Mouse (Mus musculus): ENCODE results near the gene P2rx3.
A peak's percentile ranks its signal among the peaks of the same experiment; 100 is the strongest.

P2rx3 gene

DNA sequence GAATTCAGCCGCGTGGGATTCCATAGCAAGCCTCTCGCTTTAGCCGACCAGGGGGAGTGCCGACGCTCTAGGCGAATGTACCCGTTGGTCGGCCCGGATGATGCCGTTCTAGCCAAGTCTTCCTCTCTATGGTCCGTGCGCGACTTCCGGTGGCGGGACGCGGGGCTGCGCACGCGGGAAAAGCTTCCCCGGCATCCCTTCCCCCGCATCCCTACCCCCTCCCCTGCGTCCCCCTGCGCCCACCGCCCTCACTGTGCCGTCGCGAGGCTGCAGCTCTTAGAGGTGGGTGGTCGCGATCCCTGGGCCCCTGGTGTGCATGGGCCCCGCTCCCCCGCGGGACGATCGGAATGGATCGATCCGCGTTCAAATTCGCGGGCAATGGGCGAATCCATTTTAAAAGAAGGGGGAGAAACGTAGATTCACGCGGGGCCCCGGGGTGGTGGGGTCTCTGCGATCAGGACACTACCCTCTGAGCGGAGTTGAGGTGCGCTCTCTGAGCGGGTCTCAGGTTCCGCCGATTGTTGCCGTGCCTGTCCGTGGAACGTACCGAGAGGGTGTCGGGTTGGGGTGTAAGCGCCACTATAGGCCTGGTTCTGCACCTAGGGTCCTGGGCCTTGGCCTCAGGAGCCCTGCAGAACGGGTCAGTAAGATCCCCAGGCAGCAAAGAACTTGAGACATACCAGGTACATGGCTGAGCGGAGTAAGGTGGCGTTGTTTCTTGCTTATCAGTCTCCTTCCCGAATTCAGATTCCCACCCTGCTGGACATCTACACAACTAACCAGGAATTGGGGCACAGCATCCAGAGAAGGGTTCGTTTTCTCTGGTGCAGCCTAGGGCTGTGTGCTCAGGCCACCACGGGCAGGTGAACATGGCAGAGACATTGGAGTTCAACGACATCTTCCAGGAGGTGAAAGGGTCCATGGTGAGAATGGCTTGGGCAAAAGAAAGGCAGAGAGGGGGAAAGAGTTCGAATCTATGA, at the start of gene P2rx3, which contains the start of gene Ssrp1:
Gene P2rx3 (minus strand): TSS at position 416 of the 980 bp plus-strand sequence.
Gene Ssrp1 (plus strand): TSS at position 188 of the 980 bp plus-strand sequence.
- peak; percentile 90 for DNase-seq (ENCODE audit: low spot score)

DNA sequence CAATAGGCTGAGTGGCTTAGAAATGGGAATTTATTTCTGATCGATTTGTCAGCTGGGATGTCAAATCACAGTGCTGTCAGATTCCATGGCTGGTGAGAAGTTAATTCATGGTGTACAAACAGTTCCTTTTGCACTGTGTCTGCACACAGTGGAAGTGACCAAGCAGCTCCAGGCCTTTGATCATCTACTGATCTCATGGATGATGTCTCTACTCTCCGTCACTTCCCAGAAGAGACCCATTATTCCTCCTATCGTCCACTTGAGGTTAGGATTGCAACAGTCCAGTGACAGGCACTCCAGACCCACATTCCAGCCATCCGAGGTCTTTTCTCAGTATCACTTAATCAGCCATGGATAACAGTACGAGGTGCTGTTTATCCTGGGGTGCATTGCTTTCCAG, 36.5 kb upstream of the P2rx3 start:
- no peak for DNase-seq (ENCODE audit: low spot score)

DNA sequence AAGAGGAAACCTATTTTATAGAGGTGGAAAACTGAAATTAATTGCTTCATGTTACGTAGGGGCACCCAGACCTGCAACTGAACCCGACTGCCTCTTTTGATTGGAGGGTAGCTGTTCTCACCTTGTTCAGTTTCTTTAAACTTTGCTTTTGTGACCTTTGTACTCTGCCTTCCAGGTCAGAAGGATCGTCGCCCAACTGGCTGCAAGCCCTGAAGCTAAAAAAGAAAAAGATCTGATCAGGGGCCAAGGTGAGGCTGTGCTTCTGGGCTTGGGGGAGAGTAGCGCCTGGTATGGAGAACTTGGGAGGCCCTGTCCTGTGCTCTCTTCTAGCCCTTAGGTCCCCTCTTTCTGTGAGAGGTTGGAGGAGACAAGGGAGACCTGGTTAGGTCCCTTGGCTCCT, 34.7 kb upstream of the P2rx3 start:
- peak; percentile 66 for DNase-seq (ENCODE audit: low spot score)

DNA sequence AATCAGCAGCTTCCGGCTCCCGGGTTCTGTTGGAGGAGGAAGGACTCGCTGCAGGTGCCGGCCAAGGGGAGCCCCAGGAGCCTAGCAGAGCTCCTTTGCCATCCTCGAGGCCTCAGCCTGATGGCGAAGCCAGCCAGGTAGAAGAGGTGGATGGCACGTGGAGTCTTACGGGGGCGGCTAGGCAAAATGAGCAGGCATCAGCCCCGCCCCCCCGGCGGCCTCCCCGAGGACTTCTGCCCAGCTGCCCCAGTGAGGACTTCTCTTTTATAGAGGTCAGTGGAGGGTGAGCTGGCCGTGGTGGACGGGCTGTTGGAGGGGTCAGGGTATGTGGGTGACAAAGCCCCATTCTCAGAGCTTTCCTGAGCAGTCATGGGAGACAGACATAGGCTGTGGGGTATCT, 32.8 kb upstream of the P2rx3 start:
- DNase-seq (ENCODE audit: low spot score), result no peak

DNA sequence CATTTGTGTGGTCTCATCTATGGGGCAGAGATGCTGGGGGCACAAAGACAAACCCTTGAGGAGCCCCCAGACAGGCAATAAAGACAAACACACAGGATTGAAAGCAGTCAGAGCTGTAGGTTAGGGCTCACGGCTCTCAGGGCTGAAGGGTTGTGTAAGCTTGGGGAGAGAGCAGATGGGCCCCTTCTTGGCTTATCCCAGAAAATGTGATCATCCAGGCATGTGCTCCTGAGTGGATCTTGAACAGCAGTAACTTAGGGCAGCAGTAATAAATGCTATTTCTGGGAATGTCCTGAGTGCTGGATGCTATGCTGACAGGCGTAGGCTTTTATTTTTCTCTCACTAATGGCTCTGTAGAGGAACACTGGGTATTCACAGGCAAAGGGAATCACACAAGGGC, 31.4 kb upstream of the P2rx3 start:
- no peak for DNase-seq (ENCODE audit: low spot score)

DNA sequence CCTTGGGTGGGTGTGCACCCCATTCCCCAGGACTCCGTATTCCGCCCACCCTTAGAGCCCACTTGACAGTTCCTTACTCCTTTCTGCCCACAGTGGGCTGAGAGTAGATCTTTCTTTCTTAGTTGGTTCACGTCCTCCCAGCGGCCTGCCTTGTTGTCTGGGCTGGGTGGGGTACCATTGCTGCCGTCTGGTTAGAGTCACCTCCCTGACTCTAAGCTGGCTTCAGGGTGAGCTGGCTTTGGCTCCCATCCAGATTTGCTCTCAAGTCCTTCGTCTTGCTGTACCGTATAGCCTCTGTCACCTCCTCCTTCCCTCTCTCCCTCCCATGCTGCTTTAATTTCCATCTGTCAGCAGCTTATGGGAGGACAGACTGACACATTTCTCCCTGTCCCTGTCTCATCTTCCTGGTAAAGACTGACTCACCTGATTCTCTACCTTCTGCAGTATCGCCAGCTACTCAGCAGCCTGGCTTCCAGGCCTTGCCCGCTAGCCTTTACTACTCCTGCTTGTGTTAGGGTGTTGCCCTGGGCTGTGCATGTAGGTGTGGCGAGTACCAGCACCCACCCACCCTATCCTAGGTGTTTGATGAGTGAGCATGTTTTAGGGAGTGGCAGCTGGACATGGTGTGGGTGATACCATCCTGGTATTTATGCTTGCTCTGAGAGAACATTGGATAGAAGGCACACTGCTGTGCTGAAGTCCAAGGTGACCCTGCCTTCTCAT, 30.8 kb upstream of the P2rx3 start:
- DNase-seq (ENCODE audit: low spot score), result no peak

DNA sequence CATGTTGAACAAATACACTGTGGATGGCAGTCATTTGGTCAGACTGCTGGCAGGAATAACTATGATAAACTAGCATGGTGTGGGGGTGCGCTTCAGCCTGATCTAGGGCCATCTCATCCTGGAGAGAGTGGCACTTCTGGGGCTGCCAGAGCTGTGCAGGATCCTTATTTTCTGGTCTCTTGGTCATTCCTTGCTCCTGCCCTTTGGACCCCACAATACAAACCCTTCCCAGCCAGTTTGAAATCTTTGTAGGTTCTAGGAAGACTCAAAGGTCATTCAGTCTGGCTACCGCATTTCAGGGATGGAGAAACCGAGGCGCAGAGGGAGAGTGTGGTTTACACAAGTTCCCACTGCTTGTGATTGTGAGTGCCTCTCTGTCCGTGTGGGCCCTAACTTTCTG, 29.7 kb upstream of the P2rx3 start:
- peak; percentile 69 for DNase-seq (ENCODE audit: low spot score)

DNA sequence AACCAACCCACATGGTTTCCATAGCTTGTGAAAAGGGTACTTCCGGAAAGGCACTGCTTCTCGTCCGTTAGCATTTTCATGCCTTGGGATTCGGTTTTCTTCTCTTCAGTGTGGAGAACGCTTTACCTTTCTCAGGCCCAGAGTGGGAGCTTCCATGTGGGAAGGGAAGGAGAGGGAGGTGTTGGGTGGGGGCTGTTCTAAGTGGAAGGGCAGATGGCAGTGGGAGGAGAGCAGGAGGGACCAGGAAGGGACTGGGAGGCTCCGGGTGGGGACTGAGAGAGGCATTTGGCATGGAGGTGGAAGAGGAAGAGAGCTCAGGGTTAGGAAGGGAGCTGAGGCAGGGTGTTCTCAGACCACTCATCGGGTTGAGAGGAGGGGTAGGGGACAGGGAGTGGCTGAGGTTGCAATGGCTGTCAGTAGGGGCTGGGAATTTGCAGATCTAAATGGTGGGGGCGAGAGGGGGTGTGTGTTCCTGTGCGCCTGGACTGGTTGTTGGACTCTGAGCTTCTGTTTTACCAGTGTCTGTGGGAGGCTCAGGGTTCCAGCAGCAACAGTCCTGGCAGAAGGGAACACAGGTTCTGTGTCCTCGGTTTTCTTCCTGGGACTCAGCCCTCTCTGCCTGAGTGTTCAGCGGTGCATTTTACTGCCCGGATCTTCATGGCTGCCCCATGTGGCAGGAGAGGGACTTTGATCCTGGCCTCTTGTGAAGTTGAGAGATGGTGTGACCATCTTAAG, 28.0 kb upstream of the P2rx3 start:
- DNase-seq (ENCODE audit: low spot score), result no peak

DNA sequence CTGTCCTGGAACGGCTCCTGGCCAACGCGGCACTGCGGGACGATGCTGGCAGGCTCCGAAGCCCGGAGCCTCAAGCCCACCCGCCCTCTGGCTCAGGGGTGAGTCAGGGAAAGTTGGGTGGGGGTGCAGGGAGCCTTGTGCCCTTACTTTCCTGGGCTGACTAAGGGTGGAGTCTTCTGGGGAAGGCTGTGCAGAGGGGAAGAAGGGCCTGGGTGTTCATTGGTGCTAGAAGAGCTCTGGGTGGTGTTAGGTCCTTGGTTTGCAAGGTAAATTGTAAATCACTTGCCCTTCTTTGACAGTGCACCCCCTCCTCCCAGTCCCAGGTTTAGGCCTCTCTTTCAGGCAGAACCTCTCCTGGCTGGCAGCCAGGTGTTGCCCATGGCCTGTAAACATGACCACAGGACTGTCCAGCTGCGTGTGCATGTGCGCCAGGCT, 23.9 kb upstream of the P2rx3 start:
- no peak for DNase-seq (ENCODE audit: low spot score)

DNA sequence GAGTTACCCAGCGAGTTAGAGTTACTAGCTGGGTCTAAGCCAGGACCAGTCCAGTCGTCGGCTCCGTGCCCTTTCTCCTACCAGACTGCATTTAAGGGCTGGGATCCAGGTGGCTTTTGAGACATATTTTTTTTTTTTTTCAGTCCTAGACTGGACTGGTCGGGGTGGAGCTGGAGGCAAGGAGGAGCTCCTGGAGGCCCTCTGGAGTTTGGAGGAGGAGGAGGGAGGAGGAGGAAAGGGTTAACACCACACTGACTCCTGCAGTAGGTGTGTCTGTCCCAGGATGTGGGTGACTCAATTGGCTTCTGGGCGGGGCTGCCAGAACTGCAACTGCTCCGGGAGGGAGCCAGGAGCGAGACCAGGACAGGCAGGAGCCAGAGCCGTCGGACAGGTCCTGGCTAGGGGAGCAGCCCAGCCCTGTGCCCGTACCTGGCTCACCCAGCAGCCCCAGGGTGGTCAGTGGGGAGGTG, 23.4 kb upstream of the P2rx3 start:
- peak; percentile 84 for DNase-seq (ENCODE audit: low spot score)

DNA sequence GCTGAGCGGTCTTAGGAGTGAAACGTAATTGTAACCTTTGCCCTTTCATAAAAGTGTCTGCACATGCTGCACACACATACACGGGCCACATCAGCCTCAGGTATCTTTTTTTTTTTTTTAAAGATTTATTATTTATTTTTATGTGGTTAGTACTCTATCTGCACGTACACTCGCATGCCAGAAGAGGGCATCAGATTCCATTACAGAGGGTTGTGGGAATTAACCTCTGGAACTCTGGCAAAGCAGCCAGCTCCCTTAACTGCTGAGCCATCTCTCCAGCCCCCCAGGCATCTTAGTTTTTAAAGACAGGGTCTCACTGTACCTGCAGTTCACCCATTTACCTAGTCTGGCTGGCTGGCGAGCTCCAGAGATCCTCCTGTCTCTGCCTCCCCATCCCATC, 22.4 kb upstream of the P2rx3 start:
- no peak for DNase-seq (ENCODE audit: low spot score)

DNA sequence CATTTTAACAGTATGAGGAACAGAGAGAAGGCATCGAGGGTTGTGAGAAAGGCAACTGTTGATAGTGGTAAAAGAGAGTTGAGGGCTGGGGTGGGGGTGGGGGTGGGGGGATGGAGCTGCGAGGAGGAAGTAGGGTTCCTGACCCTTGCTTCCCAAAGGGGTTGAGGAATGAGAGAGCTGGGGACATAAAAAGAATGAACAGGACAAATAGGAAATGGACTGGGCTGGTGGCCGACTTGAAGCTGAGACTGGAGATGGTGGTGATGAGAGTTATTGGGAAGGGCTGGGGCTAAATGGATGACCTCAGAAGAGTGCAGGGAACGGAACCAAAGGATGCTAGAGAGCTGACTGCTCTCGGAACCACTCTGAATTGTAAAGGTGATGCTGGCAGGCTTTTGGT, 19.4 kb upstream of the P2rx3 start:
- no peak for DNase-seq (ENCODE audit: low spot score)

DNA sequence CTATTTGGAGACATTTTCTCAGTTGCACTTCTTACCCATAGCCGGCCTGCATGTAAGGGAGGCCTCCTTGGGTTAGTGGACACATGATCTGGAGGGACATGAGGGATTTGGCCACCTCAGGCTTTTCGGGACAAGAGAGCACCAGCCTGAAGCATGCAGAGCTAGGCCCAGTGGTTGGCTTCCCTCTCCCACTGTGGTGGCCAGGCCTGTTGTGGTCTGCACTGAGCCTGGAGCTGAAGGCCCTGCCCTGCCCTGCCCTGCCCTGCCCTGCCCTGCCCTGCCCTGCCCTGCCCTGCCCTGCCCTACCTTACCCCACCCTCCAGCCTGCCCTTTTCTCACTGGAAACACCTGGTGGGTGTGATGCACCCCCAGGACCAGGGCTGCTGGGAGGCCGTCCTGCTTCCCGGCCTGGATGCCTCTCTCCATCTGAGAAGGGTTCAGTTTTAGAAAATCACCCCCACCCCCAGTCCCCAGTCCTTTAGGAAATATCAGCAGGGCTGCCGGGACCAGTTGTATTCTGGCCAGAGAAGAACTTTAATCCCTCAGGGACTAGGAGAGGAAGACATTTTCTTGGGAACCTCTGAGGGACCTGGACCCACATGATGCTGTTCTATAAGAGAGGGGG, 16.0 kb upstream of the P2rx3 start:
- no peak for DNase-seq (ENCODE audit: low spot score)

DNA sequence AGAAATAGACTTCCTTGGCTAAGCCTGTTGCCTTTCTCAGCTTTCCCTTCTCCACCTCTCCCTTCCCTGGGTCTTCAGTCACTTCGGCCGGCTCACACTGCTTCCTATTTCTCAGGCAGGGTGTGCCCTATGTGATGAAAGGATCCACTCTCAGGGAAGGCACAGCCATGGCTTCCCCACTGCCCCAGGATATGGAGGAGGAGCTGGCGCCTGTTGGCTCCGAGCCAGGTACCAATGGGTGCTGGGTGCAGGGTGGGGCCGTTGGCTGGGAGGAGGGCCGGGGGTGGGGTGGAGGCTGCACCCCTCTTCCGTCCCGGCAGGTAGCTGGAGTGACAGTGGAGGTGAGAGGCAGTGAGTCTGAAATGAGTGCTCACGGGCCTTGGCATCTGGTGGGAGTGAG, 13.5 kb upstream of the P2rx3 start:
- no peak for DNase-seq (ENCODE audit: low spot score)

DNA sequence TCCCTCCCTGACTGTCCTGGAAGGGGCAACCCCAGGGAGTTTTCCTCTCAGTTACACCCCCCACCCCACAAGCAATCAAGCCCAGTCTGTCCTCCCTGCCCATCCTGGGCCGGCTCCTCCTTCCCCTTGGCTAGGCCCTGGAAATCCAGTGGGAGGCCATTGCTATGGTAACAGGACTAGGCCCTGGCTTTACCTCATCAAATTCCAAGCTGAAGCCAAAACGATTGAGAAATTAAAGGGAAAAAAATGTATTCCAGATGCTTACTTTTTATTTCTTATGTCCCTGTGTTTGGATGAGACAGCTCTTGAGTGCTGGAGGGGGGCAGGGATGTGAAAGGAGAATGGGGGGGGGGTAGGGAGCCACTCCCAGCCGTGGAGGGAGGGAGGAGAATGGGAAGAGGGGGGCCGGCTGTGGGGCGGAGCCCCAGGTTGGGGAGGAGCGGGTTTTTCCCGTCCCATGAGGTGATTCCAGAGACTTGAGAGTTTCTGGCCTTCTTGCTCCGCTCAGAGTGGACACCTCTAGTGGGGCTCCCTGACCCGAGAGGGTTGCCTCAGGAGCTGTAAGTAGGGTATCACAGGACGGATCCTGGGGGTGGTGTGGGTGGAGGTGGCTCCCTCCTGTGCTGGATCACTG, 12.9 kb upstream of the P2rx3 start:
- peak; percentile 56 for DNase-seq (ENCODE audit: low spot score)

DNA sequence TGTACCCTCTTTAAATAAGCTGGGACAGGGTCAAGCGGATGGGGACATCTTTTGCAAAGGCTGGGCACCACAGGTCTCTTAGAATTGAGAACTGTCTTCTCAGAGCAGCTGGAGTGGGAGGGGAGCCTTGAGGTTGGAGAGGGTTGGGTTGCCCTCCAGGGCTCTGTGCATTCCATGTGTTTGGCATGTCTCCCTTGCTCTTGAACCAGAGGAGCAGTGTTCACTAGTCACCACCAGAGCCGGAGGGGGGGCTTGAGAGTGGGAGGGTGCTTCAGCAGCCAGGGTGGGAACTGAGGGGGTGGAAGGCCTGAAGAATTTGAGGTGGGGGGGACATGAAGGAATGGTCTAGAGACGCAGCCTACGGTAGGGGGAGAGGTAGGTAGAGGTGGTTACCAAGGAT, 12.0 kb upstream of the P2rx3 start:
- DNase-seq (ENCODE audit: low spot score), result no peak

DNA sequence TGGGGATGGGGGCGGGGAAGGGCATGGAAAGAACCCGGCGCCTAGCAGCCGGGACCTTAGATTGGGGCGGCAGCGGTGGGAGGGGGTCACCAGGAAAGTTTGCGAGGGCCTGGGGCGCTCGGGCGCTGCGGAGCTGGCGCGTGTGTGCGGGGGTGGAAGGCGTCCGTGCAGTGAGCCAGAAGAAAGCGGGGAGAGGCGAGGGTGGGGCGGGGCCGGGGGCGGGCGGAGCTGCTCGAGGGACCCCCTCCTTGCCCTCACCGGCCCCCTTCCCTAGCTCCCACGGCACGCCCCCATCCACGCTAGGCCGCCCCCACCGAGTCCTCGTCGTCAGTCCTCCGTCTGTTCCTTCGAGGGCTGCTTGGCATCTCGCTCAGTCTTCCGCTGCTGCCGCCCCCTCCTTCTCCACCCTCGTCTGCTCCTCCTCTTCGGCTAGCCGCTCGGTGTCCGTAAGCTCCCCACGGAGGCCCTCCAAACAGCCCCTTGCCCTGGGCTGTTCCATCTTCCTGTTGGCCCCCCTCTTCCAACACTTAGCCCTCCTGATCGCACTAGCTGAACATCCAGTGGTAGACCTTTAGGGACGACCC, 11.0 kb upstream of the P2rx3 start:
- no peak for DNase-seq (ENCODE audit: low spot score)

DNA sequence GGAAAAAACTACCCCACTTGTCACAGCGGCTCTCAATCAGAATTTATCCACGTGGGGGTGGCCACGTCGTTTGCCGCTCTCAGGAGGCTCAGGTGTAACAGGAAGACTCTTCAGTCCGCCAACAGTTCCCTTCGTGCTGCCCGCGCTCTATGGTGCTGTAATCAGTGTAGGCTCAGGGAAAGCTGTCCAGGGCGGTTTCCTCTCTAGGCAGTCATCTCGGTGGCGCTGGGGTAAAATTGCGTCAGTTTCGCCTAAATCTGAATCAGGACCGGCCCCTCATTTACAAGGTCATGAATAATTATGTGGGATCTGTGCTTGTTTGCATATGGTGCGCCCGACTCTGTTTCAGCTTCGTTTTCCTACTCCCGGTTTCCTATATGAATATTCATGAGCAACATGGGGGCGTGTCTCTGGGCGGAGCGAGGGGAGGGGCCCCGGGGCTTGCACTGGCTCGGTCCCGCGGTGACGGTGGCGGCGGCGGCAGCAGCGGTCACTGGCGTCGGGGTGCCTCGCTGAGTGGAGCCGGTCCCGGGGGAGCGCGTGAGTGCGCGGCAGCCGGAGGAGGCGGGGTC, 10.4 kb upstream of the P2rx3 start, which contains the start of gene Tnks1bp1:
Gene Tnks1bp1 (plus strand): TSS at position 427 of the 572 bp plus-strand sequence.
- peak; percentile 96 for DNase-seq (ENCODE audit: low spot score)

DNA sequence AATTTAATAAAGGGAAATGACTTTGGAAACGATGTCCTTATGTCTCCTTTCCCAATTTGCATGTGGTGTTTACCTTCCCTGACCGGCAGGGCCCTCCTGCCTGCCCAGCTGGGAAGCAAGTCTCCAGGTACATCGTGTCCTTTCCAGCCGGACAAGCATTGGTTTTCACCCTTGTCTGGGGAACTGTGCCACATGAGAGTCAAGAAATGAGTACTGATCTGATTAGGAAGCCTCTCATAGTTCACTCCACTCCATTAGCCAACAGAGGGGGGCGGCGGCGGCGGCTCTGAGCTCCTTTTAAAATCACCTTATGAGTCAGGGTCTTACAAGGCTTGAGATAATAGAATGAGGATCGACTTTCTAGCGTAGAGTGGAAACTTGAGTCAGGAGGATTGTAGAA, 9.8 kb upstream of the P2rx3 start:
- DNase-seq (ENCODE audit: low spot score), result no peak

DNA sequence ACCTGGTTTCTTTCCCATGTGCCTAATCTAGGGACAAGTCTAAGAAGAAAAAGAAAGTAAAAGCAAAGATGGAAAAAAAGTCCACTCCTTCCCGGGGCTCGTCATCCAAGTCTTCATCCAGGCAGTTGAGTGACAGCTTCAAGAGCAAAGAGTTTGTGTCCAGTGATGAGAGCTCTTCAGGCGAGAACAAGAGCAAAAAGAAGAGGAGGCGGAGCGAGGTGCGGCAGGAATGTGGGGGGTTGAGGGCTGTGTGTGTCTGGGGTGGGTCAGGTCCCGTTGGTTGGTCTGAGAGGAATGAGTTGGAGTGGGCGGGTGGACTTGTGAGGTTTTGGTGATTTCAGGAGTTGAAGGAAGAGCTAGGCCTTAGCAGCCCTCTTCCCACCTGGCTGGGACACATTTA, 9.0 kb upstream of the P2rx3 start:
- DNase-seq (ENCODE audit: low spot score), result no peak
